Mouse (Mus musculus) left cerebral cortex, adult 9 months (tissue): ENCODE measurements around the gene Trf.

Experiments used
- DNase-seq, 2 experiments: peaks; one replicate each; pipeline ENCODE4 v3.0.0; 2022; ENCODE audit warnings: low spot score in 2 of 2

Gene Trf

DNA sequence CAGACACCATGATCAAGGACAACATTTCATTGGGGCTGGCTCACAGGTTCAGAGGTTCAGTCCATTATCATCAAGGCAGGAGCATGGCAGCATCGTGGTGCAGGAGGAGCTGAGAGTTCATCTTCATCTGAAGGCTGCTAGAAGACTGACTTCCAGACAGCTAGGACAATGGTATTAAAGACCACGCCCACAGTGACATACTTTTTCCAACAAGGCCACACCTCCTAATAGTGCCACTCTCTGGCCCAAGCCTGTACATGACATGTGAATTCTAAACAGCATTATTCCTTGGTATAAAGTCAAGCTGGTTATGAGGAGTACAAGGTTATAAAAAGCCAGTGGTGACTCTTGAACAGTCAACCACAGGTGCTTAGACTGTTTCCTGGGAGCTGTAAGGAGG, 75.7 kb downstream of the Trf start:
- no peak for DNase-seq
